30 mouse cellular contexts compared by ENCODE assay signal in the genomic region with DNA sequence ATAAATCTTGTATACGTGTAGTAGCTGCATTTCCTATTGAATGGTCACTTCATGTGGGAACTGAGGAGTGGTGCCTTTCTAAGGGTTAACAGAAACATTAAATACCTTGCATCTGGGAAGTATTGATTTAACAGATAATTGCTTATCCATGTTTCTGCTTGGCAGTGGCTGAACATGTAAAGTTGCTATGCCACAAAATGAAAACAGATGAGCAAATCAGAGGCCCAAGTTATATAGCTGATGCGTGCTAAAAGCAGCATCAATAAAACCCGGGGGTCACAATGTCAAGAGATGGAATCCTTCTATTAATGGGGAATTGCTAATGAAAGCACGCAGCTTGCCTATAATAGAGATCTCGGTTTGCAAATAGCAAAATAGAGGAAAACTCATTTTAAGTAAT.
A peak's percentile ranks its signal among the peaks of the same experiment; 100 is the strongest.
DNase-seq lines count a peak whose midpoint lies in the region; ATAC-seq and TF ChIP-seq lines count a peak whose summit lies in the region.
"Had no signal": no experiment of that assay in that cellular context is flagged by ENCODE, and none has a peak within 500 bp of the region (broad histone marks: within the 10 kb centered on the region; RNA-seq: fewer than 3 reads in every experiment).

No protein-coding gene starts in this region.

- ATAC-seq in embryonic facial prominence, embryonic 11.5 days (replicated peaks; ENCODE audit: insufficient number of reproducible peaks, low FRiP score, low TSS enrichment, low read depth): no peak
- no peak for ATAC-seq in forebrain, postnatal 0 days
- ATAC-seq: forebrain, embryonic 13.5 days; forebrain, embryonic 16.5 days; intestine, postnatal 0 days; Patski had no signal

- DNase-seq in embryonic facial prominence, embryonic 11.5 days (ENCODE audit: low spot score): peak; percentile 65
- DNase-seq in embryonic facial prominence, embryonic 10.5 days (ENCODE audit: low spot score): no peak
- DNase-seq in brain, embryonic 14.5 days (ENCODE audit: low read depth): peak; percentile 9
- DNase-seq in embryo, embryonic 11 days: peak; percentile 38
- peak; percentile 27 for DNase-seq in mesoderm, embryonic 11.5 days (ENCODE audit: low read depth, low spot score)
- no peak for DNase-seq in adrenal gland, postnatal 4 days (ENCODE audit: low spot score in 2 of 2)
- DNase-seq in forebrain, postnatal 0 days: no peak
- DNase-seq: adrenal gland, postnatal 10 days; adrenal gland, postnatal 36 days; B cell, adult 2 months; cerebellum, adult 11-12 months; cerebellum, adult 8-10 months; cerebellum, postnatal 10 days; cerebellum, postnatal 36 days; gastrocnemius, postnatal 25 days; heart, adult 18-20 months; heart, postnatal 10 days; heart, postnatal 36 days had no signal

- no peaks in the 10 kb centered on the region for H3K4me1 ChIP-seq in embryonic facial prominence, embryonic 11.5 days (ENCODE audit: control insufficient read depth, insufficient read depth, low read length)
- H3K4me1 ChIP-seq in embryonic facial prominence, embryonic 10.5 days: no peaks in the 10 kb centered on the region
- H3K4me1 ChIP-seq in forebrain, postnatal 0 days (ENCODE audit: insufficient read depth): no peaks in the 10 kb centered on the region
- H3K4me1 ChIP-seq: forebrain, embryonic 10.5 days; forebrain, embryonic 13.5 days; heart, embryonic 12.5 days; heart, embryonic 15.5 days; hindbrain, embryonic 10.5 days had no signal

- no peak overlapping the region for H3K4me2 ChIP-seq in embryonic facial prominence, embryonic 11.5 days (ENCODE audit: low read depth, low read length)
- no peak overlapping the region for H3K4me2 ChIP-seq in forebrain, postnatal 0 days (ENCODE audit: low read depth)
- H3K4me2 ChIP-seq: embryonic facial prominence, embryonic 13.5 days; forebrain, embryonic 13.5 days; heart, embryonic 12.5 days; heart, embryonic 15.5 days; hindbrain, embryonic 14.5 days had no signal

- H3K27me3 ChIP-seq in embryonic facial prominence, embryonic 11.5 days (ENCODE audit: control insufficient read depth, insufficient read depth, low read length): no peaks in the 10 kb centered on the region
- no peaks in the 10 kb centered on the region for H3K27me3 ChIP-seq in embryonic facial prominence, embryonic 10.5 days (replicated peaks; ENCODE audit: low read depth, poor library complexity, severe bottlenecking)
- no peaks in the 10 kb centered on the region for H3K27me3 ChIP-seq in forebrain, postnatal 0 days (ENCODE audit: insufficient read depth, low read length)
- H3K27me3 ChIP-seq: CH12.LX; embryonic facial prominence, embryonic 13.5 days; forebrain, embryonic 13.5 days; heart, embryonic 12.5 days; heart, embryonic 15.5 days had no signal

- H3K9me3 ChIP-seq in embryonic facial prominence, embryonic 11.5 days (replicated peaks; ENCODE audit: control insufficient read depth, low read length): no peaks in the 10 kb centered on the region
- no peaks in the 10 kb centered on the region for H3K9me3 ChIP-seq in embryonic facial prominence, embryonic 10.5 days
- no peaks in the 10 kb centered on the region for H3K9me3 ChIP-seq in forebrain, postnatal 0 days (ENCODE audit: low read length)
- H3K9me3 ChIP-seq: embryonic facial prominence, embryonic 13.5 days; forebrain, embryonic 10.5 days; forebrain, embryonic 13.5 days; G1E; heart, embryonic 12.5 days; heart, embryonic 15.5 days; hindbrain, embryonic 10.5 days had no signal

- no peak for TF ChIP-seq POLR2A in brain, embryonic 14.5 days (IDR thresholded peaks at IDR 0.05; ENCODE audit: borderline replicate concordance, extremely low read depth, insufficient read depth, insufficient read length, poor library complexity, severe bottlenecking)

- no peaks in the 10 kb centered on the region for H3K36me3 ChIP-seq in embryonic facial prominence, embryonic 11.5 days (replicated peaks; ENCODE audit: control insufficient read depth, insufficient read depth, low read depth, low read length)
- no peaks in the 10 kb centered on the region for H3K36me3 ChIP-seq in embryonic facial prominence, embryonic 10.5 days (replicated peaks)
- H3K36me3 ChIP-seq in forebrain, postnatal 0 days (ENCODE audit: insufficient read depth): no peaks in the 10 kb centered on the region
- H3K36me3 ChIP-seq: embryonic facial prominence, embryonic 13.5 days; forebrain, embryonic 10.5 days; G1E; heart, embryonic 12.5 days; heart, embryonic 15.5 days; hindbrain, embryonic 10.5 days had no signal

- H3K4me3 ChIP-seq in embryonic facial prominence, embryonic 11.5 days (ENCODE audit: low read depth, low read length): no peak overlapping the region
- H3K4me3 ChIP-seq in embryonic facial prominence, embryonic 10.5 days: no peak overlapping the region
- H3K4me3 ChIP-seq in forebrain, postnatal 0 days (ENCODE audit: low read depth, low read length): no peak overlapping the region
- H3K4me3 ChIP-seq: embryonic facial prominence, embryonic 13.5 days; forebrain, embryonic 10.5 days; forebrain, embryonic 13.5 days; heart, embryonic 12.5 days; heart, embryonic 15.5 days; hindbrain, embryonic 10.5 days had no signal

- TF ChIP-seq CTCF in brain, embryonic 14.5 days (IDR thresholded peaks at IDR 0.05; ENCODE audit: borderline replicate concordance, extremely low read depth, insufficient read depth, insufficient read length): no peak
- TF ChIP-seq CTCF in forebrain, postnatal 0 days (IDR thresholded peaks at IDR 0.05; ENCODE audit: low read depth): no peak

- H3K27ac ChIP-seq in embryonic facial prominence, embryonic 11.5 days (replicated peaks; ENCODE audit: low read depth, low read length): no peak overlapping the region
- no peak overlapping the region for H3K27ac ChIP-seq in embryonic facial prominence, embryonic 10.5 days (replicated peaks)
- no peak overlapping the region for H3K27ac ChIP-seq in forebrain, postnatal 0 days (ENCODE audit: low read depth, low read length)
- H3K27ac ChIP-seq: embryonic facial prominence, embryonic 13.5 days; forebrain, embryonic 10.5 days; forebrain, embryonic 13.5 days; heart, embryonic 15.5 days; hindbrain, embryonic 10.5 days; hindbrain, embryonic 14.5 days had no signal

- WGBS in embryonic facial prominence, embryonic 11.5 days: 48% methylated on average over 5 of the region's 5 CpGs
- WGBS in embryonic facial prominence, embryonic 10.5 days: 69% methylated on average over 5 of the region's 5 CpGs
- 77% methylated on average over 5 of the region's 5 CpGs for WGBS in forebrain, postnatal 0 days

- no peak overlapping the region for H3K9ac ChIP-seq in embryonic facial prominence, embryonic 11.5 days (replicated peaks; ENCODE audit: low read length)
- H3K9ac ChIP-seq in forebrain, postnatal 0 days: no peak overlapping the region
- H3K9ac ChIP-seq: embryonic facial prominence, embryonic 13.5 days; forebrain, embryonic 13.5 days; heart, embryonic 12.5 days; heart, embryonic 15.5 days; hindbrain, embryonic 14.5 days had no signal

Comparison
In these comparisons a context has a peak if more than half of its experiments do, and no peak if none do; other contexts are left out.
1. DNase-seq: peak in embryonic facial prominence, embryonic 11.5 days (single experiment), brain, embryonic 14.5 days (single experiment), embryo, embryonic 11 days (single experiment) and mesoderm, embryonic 11.5 days (single experiment); none in embryonic facial prominence, embryonic 10.5 days (single experiment), adrenal gland, postnatal 4 days (0 of 2) and forebrain, postnatal 0 days (single experiment).